Mouse (Mus musculus) embryo, embryonic 9.5 days (tissue): ENCODE measurements around the gene Rapgef1.

ENCODE experiments used
- DNase-seq: peaks from one replicate; pipeline ENCODE4 v3.0.0-alpha.2; 2017; ENCODE audit errors: extremely low spot score

The Rapgef1 gene

GRCm38 (mm10) chr2:29645071-29645628, 25.6 kb downstream of the Rapgef1 start:
- DNase-seq, result no peak

GRCm38 (mm10) chr2:29646613-29647012, 27.1 kb downstream of the Rapgef1 start:
- no peak for DNase-seq

GRCm38 (mm10) chr2:29647162-29647561, 27.6 kb downstream of the Rapgef1 start:
- no peak for DNase-seq

- DNase-seq, result no peak
These were observed 28.3 kb downstream of the Rapgef1 start for GRCm38 (mm10) chr2:29647808-29648207.

- DNase-seq, result no peak
These were observed 29.7 kb downstream of the Rapgef1 start for GRCm38 (mm10) chr2:29648956-29649794.

GRCm38 (mm10) chr2:29649795-29650457, 30.4 kb downstream of the Rapgef1 start:
- DNase-seq, result no peak

GRCm38 (mm10) chr2:29651876-29652275, 32.4 kb downstream of the Rapgef1 start:
- DNase-seq, result no peak

GRCm38 (mm10) chr2:29655433-29655832, 35.9 kb downstream of the Rapgef1 start:
- DNase-seq, result no peak

- DNase-seq, result no peak
These were observed 36.6 kb downstream of the Rapgef1 start for GRCm38 (mm10) chr2:29656095-29656494.

- no peak for DNase-seq
These were observed 37.6 kb downstream of the Rapgef1 start for GRCm38 (mm10) chr2:29657089-29657488.

GRCm38 (mm10) chr2:29661751-29662191, 42.3 kb downstream of the Rapgef1 start:
- no peak for DNase-seq

GRCm38 (mm10) chr2:29663260-29663877, 43.8 kb downstream of the Rapgef1 start:
- no peak for DNase-seq

- no peak for DNase-seq
These were observed 45.9 kb downstream of the Rapgef1 start for GRCm38 (mm10) chr2:29665421-29665820.

GRCm38 (mm10) chr2:29666589-29666988, 47.1 kb downstream of the Rapgef1 start:
- DNase-seq, result peak; percentile 54

- no peak for DNase-seq
These were observed 47.6 kb downstream of the Rapgef1 start for GRCm38 (mm10) chr2:29667109-29667508.

GRCm38 (mm10) chr2:29668011-29668691, 48.6 kb downstream of the Rapgef1 start:
- DNase-seq, result no peak

GRCm38 (mm10) chr2:29668963-29669362, 49.4 kb downstream of the Rapgef1 start:
- no peak for DNase-seq

- no peak for DNase-seq
These were observed 50.2 kb downstream of the Rapgef1 start for GRCm38 (mm10) chr2:29669711-29670110.

- no peak for DNase-seq
These were observed 50.9 kb downstream of the Rapgef1 start for GRCm38 (mm10) chr2:29670231-29670991.

- DNase-seq, result no peak
These were observed 51.9 kb downstream of the Rapgef1 start for GRCm38 (mm10) chr2:29671374-29671773.

GRCm38 (mm10) chr2:29671856-29672255, 52.3 kb downstream of the Rapgef1 start:
- no peak for DNase-seq
